Mouse (Mus musculus) cerebellum, postnatal 25 days (tissue): ENCODE data around the gene Arhgap11a.

Experiments
- DNase-seq, 2 experiments: peaks; one replicate each; pipeline ENCODE4 v3.0.0; 2021; ENCODE audit warnings: mixed read lengths in 2 of 2

Gene Arhgap11a

DNA sequence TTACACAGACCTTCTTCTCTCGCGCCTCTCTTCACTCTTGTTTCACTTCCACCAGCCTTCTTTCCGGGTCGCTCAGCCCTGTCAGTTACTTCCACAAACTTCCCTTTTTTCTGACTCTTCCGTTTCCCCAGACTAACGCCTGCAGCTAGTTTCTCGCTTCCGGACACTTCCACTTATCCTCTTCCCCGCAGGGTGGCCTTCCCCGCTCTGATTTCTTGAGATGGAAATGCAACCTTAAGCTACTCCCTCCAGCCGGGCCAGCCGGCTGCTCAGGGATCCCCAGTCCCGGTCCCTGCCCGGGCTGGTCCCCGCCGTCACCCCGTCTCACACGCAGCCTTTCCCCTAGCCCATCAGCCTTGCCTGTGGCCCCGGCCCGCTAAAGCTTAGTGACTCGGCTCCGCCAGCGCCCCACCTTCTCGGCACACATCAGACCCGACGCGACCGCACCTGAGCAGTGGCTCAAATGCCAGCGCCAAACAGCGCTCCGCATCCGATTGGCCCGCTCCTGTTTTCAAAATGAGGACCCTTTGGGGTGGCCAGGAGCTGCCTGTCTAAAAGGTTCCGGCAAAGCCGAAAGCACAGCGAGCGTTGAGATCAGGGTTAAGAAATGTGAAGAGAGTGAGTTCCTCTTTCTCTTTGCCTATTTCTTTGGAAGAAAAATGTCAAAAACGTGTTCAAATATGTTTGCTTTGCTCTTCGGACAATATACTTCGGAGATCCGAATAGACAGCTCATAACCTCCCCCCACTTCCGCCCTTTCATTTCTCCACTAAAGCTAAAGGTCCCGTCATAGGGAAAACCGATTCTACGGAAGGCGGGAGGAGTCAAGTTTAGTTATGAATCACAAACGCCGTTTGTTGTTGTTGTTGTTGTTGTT lies at the start of gene Arhgap11a:
Gene Arhgap11a (minus strand): TSS at position 417 of the 877 bp plus-strand sequence.
- peak; percentile 93 to 94 for DNase-seq

DNA sequence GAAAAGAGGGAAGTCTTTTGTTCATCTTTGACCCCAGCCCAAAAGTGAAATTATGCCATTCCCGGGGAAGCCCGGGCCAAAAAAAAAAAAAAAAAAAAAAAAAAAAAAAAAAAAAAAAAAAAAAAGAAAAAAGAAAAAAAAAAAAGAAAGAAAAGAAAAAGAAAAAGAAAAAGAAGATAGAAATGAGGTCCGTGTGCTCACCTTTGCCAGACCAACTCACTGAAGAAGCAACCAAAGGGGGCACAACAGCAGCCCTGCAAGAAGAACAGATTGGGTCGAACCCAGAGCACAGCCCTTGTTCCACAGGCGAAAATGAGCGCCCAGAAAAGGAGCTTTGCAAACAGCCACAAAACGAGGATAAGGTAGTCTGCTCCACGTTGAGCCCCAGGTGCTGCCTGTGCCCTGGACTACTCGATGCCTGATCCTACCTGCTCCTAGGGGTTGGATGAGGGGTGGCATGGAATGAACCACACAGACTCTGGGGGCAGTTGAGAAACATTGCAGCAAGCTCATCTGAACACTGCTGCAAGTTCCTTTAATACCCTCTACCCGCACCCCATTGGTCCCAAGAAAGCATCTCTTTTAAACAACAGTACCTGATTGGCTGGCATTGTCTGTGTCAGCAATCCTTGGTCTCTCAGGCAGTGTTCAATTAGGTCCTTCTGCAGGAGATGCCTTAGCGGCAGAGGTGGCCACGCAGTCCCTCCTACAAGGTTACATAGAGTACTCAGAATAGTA lies 45.1 kb upstream of the Arhgap11a start:
- no peak for DNase-seq

DNA sequence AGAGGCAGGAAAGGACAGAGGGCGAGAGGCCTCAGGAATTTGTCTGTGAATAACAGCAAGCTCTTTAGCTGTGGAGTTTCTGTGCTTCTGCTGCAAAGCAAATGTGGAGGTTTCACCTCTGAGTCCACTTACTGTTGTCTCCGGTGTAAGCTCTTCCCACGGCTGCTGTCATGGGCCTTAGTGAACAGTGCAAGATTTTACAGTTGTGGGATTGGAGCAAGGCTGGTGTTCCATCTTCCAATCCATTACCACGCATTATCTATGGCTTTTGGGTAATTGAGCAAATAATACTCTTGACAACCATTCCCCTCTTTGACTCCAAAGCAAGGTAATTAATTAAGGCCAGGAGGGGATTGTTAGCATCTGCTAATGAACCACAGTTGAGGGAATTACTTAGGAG lies 38.7 kb upstream of the Arhgap11a start:
- DNase-seq, result no peak

DNA sequence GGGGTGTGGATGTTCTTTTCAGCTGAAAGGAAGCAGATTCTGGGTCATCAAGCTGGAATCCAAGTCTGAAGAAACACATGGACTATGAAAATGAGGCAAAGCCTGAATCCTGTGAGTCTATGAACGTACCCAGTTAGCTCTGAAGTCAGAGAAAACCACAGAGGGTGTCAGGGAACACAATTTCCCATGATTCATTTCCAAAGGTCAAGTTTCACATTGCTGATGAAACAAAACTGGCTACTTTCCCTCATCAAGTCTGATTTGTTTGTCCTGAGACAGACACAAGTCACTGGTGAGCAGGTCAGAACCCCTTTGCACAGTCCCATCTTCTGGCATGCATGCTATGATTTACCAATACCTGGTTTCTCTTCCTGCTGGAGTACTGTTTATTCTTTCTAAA lies 37.6 kb upstream of the Arhgap11a start:
- DNase-seq, result no peak

DNA sequence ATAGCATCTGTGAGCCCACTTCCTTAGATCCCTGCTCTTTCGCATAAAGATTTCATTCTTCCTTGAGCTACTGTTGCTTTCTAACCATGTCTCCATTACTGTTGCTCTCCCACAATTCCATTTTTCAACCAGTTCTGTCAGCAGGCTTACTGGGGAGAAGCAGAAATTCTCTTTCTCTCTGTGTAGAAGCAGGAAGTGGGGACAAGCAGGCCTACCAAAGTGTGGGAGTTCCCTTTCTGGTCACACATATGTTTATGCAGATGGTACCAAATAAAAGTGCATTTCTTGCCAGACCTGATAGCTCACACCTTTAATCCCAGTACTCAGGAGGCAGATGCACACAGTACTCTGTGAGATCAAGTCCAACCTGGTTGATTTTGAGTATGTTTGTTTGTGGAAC lies 21.7 kb upstream of the Arhgap11a start:
- no peak for DNase-seq

DNA sequence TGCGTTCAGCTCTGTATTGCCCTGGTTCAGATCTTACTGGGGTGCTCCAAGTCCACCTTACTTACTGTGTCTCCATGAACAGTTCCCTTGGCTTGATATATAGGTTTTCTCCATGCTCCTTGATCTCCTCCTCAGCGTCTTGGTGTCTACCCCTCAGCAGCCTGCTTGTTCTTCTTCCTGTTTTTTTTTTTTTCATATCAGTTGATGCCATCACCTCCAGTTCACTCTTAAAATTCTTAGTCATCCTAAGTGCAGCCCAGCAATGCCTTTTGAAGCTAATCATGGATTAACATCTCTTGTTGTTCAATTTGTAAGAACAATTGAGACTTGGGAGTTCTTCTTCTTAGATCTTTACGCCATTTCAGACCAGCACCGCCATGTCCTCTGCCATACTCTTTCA lies 19.9 kb upstream of the Arhgap11a start:
- DNase-seq, result no peak

DNA sequence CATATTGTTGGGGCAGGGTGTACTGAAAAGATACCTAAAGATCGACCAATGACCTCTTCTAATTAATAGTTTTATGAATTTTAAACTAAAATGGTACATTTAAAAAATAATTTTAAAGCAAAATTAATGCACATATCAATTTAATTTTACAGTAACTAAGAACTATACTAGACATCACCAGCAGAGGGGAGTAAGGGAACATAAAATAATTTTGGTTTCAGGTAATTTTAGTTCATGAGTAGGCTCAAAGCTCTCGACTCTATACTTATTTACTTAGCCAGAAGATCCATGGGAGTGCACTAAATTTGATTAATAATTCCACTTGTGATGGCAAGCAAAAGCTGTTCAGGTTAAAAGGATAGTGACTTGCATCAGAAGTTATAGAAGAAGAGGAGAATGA lies 17.7 kb upstream of the Arhgap11a start:
- DNase-seq, result no peak

DNA sequence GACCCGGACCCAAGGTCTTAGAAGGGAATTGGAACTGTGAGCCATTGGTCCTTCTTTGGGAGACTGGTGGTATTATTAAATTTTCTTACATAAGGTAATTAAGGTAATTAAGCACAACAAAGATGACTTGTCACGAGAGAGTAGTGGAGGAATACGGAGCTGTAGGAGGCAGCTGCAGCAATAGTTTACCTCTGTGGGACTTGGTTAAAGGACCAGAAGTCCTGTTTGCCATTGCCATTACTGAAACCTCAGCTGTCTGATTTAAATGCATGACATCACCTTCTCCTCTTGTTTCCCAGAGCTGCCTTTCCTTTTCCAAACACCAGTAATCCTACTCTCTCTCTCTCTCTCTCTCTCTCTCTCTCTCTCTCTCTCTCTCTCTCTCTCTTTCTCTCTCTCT lies 680 bp upstream of the Arhgap11a start:
- no peak for DNase-seq

DNA sequence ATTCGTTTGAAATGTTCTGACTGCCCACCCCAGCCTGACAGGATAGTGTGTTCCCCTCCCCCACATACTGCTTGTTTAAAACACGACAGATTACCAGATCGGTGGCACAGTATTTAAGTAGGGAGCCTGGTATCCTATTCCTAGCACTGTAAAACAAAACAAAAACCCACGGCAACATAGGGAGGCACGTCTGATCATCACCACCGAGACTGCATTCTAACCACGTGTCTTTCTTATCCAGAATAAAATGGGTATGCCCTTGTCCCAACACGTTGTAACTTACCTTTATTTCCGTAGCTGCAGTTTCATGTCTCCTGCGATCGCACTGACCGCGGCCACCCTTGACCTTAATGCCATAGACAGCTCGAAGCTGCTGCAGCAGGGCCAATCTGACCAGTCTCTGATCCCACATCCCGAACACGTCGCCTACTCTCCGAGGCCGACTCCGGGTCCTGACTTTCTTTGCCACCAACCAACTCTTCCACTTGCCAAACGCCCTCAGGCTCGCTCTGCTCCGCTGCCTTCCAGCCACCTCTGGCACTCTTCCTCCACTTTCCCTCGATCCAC lies 700 bp downstream of the Arhgap11a start:
- peak; percentile 15 to 17 for DNase-seq

DNA sequence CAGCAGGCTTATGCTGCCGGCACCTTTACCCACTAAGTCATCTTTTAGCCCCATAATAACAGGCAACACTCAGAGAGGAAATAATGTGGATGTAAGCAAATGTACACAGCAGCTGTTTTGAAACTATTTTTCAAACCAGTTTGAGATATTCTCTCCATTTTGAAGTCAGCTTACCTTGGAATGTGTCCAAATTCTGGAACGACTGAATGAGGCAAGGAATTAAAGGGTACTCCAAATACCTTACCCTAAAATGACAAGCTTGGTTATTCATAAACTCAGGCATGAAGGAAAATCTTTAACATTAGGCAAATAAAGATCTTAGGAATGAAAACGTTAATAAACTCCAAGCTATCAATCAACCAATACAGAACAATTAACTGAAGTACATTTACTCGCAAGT lies 3.4 kb downstream of the Arhgap11a start:
- no peak for DNase-seq

DNA sequence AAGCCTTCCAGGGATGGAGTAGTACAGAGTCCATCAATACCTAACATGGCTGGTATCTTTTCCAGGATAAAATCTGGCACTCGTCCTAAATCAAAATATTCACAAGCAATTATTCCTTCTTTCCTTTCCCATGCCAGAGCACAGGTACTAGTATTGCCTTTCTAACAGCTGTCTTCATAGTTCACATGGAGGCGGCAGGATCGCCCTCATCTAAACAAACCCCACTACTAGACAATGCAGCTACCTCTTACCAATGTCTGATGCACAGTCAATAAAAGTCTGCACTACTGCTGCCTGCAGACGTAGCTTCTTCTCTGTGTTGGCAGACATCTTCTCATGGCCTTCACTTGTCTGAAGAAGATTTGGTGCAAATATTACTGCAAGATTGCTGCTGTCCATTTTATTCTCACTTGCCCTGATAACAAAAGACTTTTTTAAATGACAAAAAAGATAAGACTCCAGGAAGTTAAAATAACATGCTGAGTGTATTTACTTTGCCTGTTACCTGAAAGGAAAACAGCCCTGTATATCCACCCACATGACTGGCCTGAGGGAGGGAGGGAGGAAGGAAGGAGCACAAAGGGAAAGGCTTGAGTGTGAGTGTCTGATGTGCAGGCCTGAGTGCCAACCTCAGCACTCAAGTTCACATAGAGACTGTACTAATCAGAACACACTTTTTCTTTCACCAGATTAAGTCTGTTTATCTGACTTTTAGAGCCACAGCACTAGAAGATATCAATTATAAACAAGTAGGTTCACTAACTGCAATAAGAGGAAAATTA lies 6.6 kb downstream of the Arhgap11a start:
- no peak for DNase-seq

DNA sequence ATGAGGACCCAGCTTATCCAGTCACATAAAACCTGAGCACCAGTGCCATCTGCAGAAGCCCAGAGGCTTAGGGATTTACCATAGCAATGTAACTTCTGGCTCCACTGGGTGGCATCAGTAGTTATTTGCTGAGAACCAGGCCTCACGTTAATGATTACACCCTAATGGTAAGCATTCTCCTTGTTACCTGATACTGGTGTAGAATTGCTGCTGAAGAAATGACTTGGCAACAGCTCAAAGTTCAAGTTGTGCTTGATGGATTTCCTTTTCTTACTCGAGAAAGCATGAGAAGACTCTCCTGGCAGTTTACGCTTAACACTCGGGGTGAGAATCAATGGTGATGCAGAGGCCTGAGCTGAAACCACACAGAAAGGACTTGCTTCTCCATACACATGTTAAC lies 9.0 kb downstream of the Arhgap11a start:
- no peak for DNase-seq

DNA sequence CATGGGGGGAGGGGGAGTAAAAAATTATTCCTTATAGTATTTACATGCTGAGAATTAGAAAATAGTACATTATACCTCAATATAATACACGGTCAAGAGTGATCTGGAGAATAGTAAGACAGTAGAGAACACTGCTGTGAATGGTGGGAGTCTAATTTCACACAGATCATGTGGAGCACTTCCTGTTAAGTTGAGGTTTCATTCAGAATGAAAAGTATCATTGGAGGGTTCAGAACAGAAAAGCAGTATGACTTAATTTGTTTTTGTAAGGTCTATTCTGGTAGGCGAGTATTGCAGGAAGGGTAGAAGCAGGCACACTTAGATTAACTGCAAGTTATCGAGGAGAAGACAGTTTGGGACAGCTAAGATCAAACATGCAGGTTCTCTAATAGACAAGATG lies 13.2 kb downstream of the Arhgap11a start:
- no peak for DNase-seq

DNA sequence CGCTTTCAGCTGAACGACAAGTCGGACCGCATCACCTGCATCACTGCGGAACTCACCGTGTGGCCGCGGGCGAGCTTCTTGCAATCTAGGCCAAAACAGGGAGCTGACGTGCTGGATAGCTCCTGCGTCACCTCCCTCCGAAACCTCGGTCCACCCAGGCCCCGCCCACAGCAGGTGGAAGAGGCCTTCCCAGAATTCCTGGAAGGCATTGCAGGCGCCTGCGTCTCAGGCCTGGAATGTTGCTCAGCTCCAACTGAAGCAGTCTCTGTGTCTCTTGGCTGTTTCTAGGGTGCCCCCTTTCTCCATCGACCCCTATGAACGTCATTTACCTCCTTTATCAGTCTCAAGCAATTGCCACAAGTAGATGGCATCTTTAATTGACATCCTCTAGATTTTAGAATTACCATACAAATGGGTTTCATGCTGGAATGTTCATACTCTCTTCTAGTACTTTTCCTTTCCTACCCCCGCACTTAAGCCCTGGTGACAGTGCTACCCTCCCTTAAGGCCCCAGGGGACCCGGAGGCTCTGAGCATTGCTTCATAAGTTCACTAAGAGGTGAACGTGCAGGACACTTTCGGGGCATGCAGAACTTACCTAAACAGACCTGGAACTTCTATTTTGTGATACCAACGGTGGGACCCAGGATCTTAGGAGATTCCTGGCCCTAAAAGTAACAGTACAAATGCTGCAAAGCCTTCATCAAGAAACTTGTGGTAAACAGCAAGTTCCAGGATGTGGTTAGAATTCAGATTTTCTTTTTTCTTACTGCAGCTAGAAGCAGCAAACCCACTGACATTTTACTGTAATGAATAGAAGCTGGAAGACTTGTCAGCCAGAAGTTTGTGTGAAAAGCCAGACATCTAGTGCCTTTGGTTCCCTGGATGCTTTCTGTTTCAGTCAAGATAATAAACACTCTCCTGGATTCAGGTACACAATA lies 19.2 kb downstream of the Arhgap11a start, which contains the start of gene Scg5:
Gene Scg5 (minus strand): TSS at position 179 of the 940 bp plus-strand sequence.
- peak; percentile 93 to 96 for DNase-seq

DNA sequence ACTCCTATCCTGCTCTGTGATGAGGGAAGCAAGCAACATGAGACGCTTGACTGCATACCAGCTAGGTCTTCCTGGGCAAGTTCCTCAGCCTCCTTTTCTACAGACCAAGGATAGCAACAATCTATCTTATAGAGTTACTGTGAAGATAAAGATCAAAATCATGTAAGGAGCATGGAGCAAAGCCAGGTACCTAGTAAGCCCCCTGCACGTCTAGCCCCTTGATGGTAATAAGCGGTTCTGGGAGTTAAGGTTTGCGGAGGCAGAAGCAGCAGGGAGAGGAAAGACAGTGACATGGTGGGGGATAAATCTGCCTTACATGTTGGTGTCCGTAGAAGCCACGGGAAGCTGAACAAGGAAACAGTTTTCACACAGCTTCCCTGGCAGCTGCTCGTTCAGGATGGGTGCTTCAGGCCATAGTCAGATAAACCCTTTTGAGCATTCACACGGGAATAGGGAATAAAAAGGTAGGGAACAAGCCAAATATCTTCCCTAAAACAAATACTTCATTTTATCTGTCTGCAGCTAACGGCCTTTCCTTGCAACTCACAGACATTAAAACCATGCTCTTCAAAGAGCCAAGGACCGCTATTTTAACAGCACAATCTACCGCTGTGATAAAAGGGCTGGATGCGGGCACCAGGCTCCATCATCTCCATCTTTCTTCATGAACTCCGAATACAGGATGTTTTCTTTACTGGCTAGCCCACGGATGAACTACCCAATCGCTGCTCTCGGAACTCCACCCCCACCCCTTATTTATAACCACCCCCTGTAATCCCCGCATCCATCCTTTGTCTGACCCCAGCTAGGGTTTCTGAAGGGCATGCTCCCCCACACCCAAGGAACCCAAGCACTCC lies 20.1 kb downstream of the Arhgap11a start:
- DNase-seq, result peak; percentile 38 to 39

DNA sequence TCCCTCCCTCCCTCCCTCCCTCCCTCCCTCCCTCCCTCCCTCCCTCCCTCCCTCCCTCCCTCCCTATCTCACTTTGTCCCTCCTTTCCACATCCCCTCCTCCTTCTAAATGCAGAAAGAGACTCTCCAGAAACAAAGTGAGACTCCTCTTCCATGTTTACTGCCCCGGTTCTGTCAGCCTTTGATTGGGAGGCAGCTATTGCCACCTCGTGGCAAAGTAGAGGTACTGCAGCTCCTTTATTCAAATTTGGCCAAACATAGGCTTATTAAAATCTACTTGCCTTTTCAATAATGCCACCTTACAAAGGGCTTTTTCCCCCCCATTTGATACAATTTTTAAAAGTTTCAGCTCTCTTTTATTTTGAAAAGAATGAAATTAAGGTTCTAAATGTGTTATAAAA lies 24.6 kb downstream of the Arhgap11a start:
- DNase-seq, result peak; percentile 50 to 61

DNA sequence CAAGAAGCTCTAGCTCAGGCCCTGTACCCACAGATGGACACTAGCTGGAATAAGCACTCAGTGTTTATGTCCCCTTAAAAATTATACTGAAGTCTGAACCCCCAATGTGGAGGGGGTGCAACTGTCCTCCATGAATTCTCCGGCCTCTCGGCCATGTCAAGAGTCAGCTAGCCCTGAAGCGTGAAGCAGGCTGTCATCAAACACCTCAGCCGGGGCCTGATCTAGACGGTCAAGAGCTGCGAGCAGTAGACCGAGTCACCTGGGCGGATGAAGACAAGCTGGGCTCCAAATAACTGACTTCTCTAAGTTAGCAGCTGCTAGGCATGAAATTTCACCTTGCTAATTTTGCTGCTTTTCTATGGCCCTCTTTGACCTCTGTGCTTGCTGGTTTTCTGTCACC lies 26.1 kb downstream of the Arhgap11a start:
- no peak for DNase-seq

DNA sequence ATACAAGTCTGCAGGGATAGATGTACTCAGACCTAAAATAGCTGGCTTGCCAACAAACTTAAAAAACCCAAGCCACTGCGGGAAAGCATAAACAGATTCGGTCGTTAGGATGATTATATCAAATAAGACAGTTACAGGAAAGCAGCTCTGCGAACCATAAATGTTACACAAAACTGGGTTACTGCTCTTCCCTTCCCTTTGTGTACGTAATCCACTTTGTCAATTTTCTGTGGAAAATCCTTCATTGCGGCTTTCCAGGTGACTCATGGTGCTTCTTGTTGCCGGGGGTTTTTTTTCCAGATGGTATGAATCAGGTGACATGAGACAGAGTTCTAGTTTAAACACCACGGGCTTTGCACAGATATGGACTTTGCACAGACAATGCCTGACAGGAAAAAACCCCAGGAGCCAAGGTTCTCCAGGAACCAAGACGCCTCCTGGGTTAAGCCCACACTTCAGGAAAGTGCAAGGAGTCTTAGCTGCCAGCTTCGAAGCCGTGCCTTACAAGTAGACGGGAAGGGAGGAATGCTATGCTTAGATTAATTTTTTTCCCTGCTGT lies 27.2 kb downstream of the Arhgap11a start:
- no peak for DNase-seq

DNA sequence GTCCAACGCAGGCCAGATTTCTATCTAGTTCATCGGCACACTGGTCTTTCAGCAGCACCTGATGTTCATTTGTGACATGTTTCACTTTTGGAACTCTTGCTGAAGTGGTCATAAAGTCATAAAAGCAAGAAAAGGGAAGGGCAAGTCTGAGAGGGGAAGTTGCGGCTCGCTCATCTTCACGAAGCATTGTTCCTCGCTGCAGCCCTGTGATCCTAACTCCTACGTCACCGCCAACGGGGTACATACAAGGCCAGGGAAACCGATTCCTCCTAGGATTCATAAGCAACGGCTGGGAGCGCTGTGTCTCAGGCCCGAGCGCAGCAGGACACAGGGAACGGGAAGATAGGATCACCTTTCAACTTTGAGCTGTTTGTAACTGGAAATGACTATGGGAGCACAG lies 28.3 kb downstream of the Arhgap11a start:
- DNase-seq, result no peak
